Mouse (Mus musculus) erythroblast, embryonic 14.5 days (primary cell): ENCODE results near the gene Hnrnpab.

Source experiments
- GATA1 ChIP-seq: IDR thresholded peaks from 2 replicates; pipeline ENCODE4 v1.6.1; 2012; ENCODE audit warnings: low read length, inconsistent platforms, mixed read lengths
- TAL1 ChIP-seq: IDR thresholded peaks from 3 replicates; pipeline ENCODE4 v1.6.1; 2012; ENCODE audit warnings: low read length, inconsistent platforms, mixed read lengths

DNA sequence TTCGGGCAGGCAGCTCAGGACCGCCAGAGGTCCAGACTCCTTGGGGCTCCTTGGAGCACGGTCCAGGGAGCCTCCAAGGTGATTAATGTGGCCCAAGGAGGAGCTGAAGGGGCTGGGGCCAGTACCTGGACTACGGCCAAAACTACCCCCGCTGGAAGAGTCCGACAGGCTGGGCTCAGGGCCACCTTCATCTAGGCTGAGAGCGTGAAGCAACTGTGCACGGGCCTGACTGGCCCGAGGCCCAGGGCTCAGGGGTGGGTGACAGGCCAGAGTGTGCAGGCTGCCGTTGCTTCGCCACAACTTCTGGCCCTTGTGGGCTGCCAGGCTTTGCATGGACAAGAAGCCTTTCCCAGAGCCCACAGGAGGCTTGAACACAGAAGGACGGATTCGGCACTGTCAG is 38.6 kb upstream of the Hnrnpab start:
- no peak for TF ChIP-seq GATA1
- TF ChIP-seq TAL1: no peak
